Mouse (Mus musculus) monocyte, adult 2 months (primary cell): ENCODE measurements around the gene Igf2r.

Experiments used
- DNase-seq, 2 experiments: peaks; one replicate each; pipeline ENCODE4 v3.0.0; 2022; ENCODE audit warnings: low spot score in 2 of 2, low read depth in 1 of 2

Igf2r gene

GRCm38 (mm10) chr17:12751218-12751617 lies 18.2 kb downstream of the Igf2r start:
- no peak for DNase-seq

- no peak for DNase-seq
These were observed 18.8 kb downstream of the Igf2r start for GRCm38 (mm10) chr17:12750591-12751170.

- no peak for DNase-seq
These were observed 19.8 kb downstream of the Igf2r start for GRCm38 (mm10) chr17:12749421-12750367.

GRCm38 (mm10) chr17:12745761-12746160 lies 23.7 kb downstream of the Igf2r start:
- no peak for DNase-seq

GRCm38 (mm10) chr17:12744071-12744470 lies 25.4 kb downstream of the Igf2r start:
- DNase-seq, result no peak

- DNase-seq, result no peak
These were observed 27.1 kb downstream of the Igf2r start for GRCm38 (mm10) chr17:12742151-12742908.

GRCm38 (mm10) chr17:12741218-12741968 lies 28.1 kb downstream of the Igf2r start:
- no peak for DNase-seq

GRCm38 (mm10) chr17:12740317-12740716 lies 29.1 kb downstream of the Igf2r start:
- DNase-seq, result no peak

GRCm38 (mm10) chr17:12739516-12739915 lies 29.9 kb downstream of the Igf2r start:
- no peak for DNase-seq

GRCm38 (mm10) chr17:12737934-12738333 lies 31.5 kb downstream of the Igf2r start:
- no peak for DNase-seq

GRCm38 (mm10) chr17:12734205-12734857 lies 35.1 kb downstream of the Igf2r start:
- no peak for DNase-seq

- no peak for DNase-seq
These were observed 36.3 kb downstream of the Igf2r start for GRCm38 (mm10) chr17:12733128-12733527.

- no peak for DNase-seq
These were observed 40.9 kb downstream of the Igf2r start for GRCm38 (mm10) chr17:12728536-12728935.

- no peak for DNase-seq
These were observed 41.7 kb downstream of the Igf2r start for GRCm38 (mm10) chr17:12727748-12728147.

GRCm38 (mm10) chr17:12725871-12726270 lies 43.6 kb downstream of the Igf2r start:
- DNase-seq, result no peak

GRCm38 (mm10) chr17:12724767-12725744 lies 44.4 kb downstream of the Igf2r start:
- DNase-seq, result no peak

GRCm38 (mm10) chr17:12723986-12724766 lies 45.3 kb downstream of the Igf2r start:
- no peak for DNase-seq

GRCm38 (mm10) chr17:12722622-12723021 lies 46.8 kb downstream of the Igf2r start:
- no peak for DNase-seq
